Mouse (Mus musculus): Measurements from ENCODE around the gene 4930519P11Rik. TPM values are rescaled to one million over a fixed set of nuclear protein-coding genes. Genes with fewer than 3 reads are reported as not detected.

4930519P11Rik gene
- polyA plus RNA-seq, 1 experiment from 2014 or later, result 0.64 TPM

GRCm38 (mm10) chr2:154601324-154601723 lies 11.9 kb downstream of the 4930519P11Rik start:
- H3K4me3 ChIP-seq, result no peak overlapping the region
- 0 out of 2 replicates have a peak, but pooled peaks cover 13% of the 10 kb centered on the region for H3K4me1 ChIP-seq (replicated peaks)
- H3K9ac ChIP-seq, result no peak overlapping the region
- H3K36me3 ChIP-seq, result no peaks in the 10 kb centered on the region
- H3K27ac ChIP-seq (ENCODE audit: poor library complexity, severe bottlenecking), result no peak overlapping the region
- no peak overlapping the region for H3K4me2 ChIP-seq
- no peaks in the 10 kb centered on the region for H3K9me3 ChIP-seq (replicated peaks)
- 73% methylated on average over 3 of the region's 3 CpGs for WGBS
- ATAC-seq (ENCODE audit: insufficient number of reproducible peaks, low FRiP score), result no peak
- no peaks in the 10 kb centered on the region for H3K27me3 ChIP-seq (replicated peaks)

GRCm38 (mm10) chr2:154600586-154600985 lies 12.7 kb downstream of the 4930519P11Rik start:
- no peaks in the 10 kb centered on the region for H3K27me3 ChIP-seq (replicated peaks)
- no peak for ATAC-seq (ENCODE audit: insufficient number of reproducible peaks, low FRiP score)
- peaks cover 3% of the 10 kb centered on the region; the same call in 1 of the 2 replicates for H3K36me3 ChIP-seq
- 0 out of 2 replicates have a peak, but pooled peaks cover 13% of the 10 kb centered on the region for H3K4me1 ChIP-seq (replicated peaks)
- H3K9me3 ChIP-seq (replicated peaks), result no peaks in the 10 kb centered on the region
- H3K9ac ChIP-seq, result no peak overlapping the region
- WGBS, result 65% methylated on average over 6 of the region's 6 CpGs
- H3K4me3 ChIP-seq, result no peak overlapping the region
- no peak overlapping the region for H3K27ac ChIP-seq (ENCODE audit: poor library complexity, severe bottlenecking)
- H3K4me2 ChIP-seq, result no peak overlapping the region

GRCm38 (mm10) chr2:154597399-154597798 lies 15.8 kb downstream of the 4930519P11Rik start:
- Histone ChIP-seq H3K36me3 (peaks cover 21% of the 10 kb centered on the region), H3K4me1 (replicated peaks) (0 out of 2 replicates have a peak, but pooled peaks cover 4% of the 10 kb centered on the region), H3K4me3 (no peak overlapping the region), H3K27ac (ENCODE audit: poor library complexity, severe bottlenecking) (no peak overlapping the region), H3K27me3 (replicated peaks) (no peaks in the 10 kb centered on the region), H3K4me2 (no peak overlapping the region), H3K9ac (no peak overlapping the region), H3K9me3 (replicated peaks) (peaks cover 6% of the 10 kb centered on the region)
- no peak for ATAC-seq (ENCODE audit: insufficient number of reproducible peaks, low FRiP score)
- 79% methylated on average over 3 of the region's 3 CpGs for WGBS

- Histone ChIP-seq H3K27ac (ENCODE audit: poor library complexity, severe bottlenecking) (no peak overlapping the region), H3K9me3 (replicated peaks) (peaks cover 6% of the 10 kb centered on the region), H3K27me3 (replicated peaks) (no peaks in the 10 kb centered on the region), H3K36me3 (peaks cover 21% of the 10 kb centered on the region), H3K4me2 (no peak overlapping the region), H3K4me1 (replicated peaks) (0 out of 2 replicates have a peak, but pooled peaks cover 3% of the 10 kb centered on the region), H3K9ac (no peak overlapping the region), H3K4me3 (no peak overlapping the region)
- no peak for ATAC-seq (ENCODE audit: insufficient number of reproducible peaks, low FRiP score)
- WGBS, result 80% methylated on average over 5 of the region's 5 CpGs
Observed at GRCm38 (mm10) chr2:154595775-154596174, 17.5 kb downstream of the 4930519P11Rik start.

- ATAC-seq (ENCODE audit: insufficient number of reproducible peaks, low FRiP score), result no peak
- no peak overlapping the region for H3K4me3 ChIP-seq
- H3K4me1 ChIP-seq (replicated peaks), result 0 out of 2 replicates have a peak, but pooled peaks cover 4% of the 10 kb centered on the region
- WGBS, result 68% methylated on average over 3 of the region's 3 CpGs
- no peak overlapping the region for H3K27ac ChIP-seq (ENCODE audit: poor library complexity, severe bottlenecking)
- H3K36me3 ChIP-seq, result peaks cover 21% of the 10 kb centered on the region
- H3K4me2 ChIP-seq, result no peak overlapping the region
- H3K9ac ChIP-seq, result no peak overlapping the region
- H3K9me3 ChIP-seq (replicated peaks), result peaks cover 6% of the 10 kb centered on the region
- no peaks in the 10 kb centered on the region for H3K27me3 ChIP-seq (replicated peaks)
Observed at GRCm38 (mm10) chr2:154593025-154593424, 20.2 kb downstream of the 4930519P11Rik start.

- Histone ChIP-seq H3K27ac (ENCODE audit: poor library complexity, severe bottlenecking) (no peak overlapping the region), H3K9me3 (replicated peaks) (peaks cover 10% of the 10 kb centered on the region), H3K4me2 (no peak overlapping the region), H3K4me1 (replicated peaks) (0 out of 2 replicates have a peak, but pooled peaks cover 4% of the 10 kb centered on the region), H3K36me3 (peaks cover 30% of the 10 kb centered on the region), H3K9ac (no peak overlapping the region), H3K4me3 (no peak overlapping the region), H3K27me3 (replicated peaks) (no peaks in the 10 kb centered on the region)
- 93% methylated on average over 3 of the region's 3 CpGs for WGBS
- ATAC-seq (ENCODE audit: insufficient number of reproducible peaks, low FRiP score), result no peak
Observed at GRCm38 (mm10) chr2:154591239-154591638, 22.0 kb downstream of the 4930519P11Rik start.

- 81% methylated on average over 4 of the region's 4 CpGs for WGBS
- H3K27me3 ChIP-seq (replicated peaks), result no peaks in the 10 kb centered on the region
Observed at GRCm38 (mm10) chr2:154589051-154589450, 24.2 kb downstream of the 4930519P11Rik start.

GRCm38 (mm10) chr2:154586405-154586804 lies 26.8 kb downstream of the 4930519P11Rik start:
- Histone ChIP-seq H3K4me2 (no peak overlapping the region), H3K9ac (no peak overlapping the region), H3K27me3 (replicated peaks) (no peaks in the 10 kb centered on the region), H3K36me3 (peaks cover 9% of the 10 kb centered on the region), H3K27ac (ENCODE audit: poor library complexity, severe bottlenecking) (no peak overlapping the region), H3K9me3 (replicated peaks) (0 out of 2 replicates have a peak, but pooled peaks cover 4% of the 10 kb centered on the region), H3K4me3 (no peak overlapping the region), H3K4me1 (replicated peaks) (peaks cover 21% of the 10 kb centered on the region)
- ATAC-seq (ENCODE audit: insufficient number of reproducible peaks, low FRiP score), result no peak
- WGBS, result 73% methylated on average over 5 of the region's 5 CpGs

More at GRCm38 (mm10) chr2:154589051-154589450, 24.2 kb downstream of the 4930519P11Rik start:
- H3K36me3 ChIP-seq, result peaks cover 19% of the 10 kb centered on the region
- H3K27ac ChIP-seq (ENCODE audit: poor library complexity, severe bottlenecking), result no peak overlapping the region
- H3K4me2 ChIP-seq, result no peak overlapping the region
- no peak overlapping the region for H3K9ac ChIP-seq
- no peak for ATAC-seq (ENCODE audit: insufficient number of reproducible peaks, low FRiP score)
- H3K4me1 ChIP-seq (replicated peaks), result peaks cover 18% of the 10 kb centered on the region
- H3K9me3 ChIP-seq (replicated peaks), result peaks cover 10% of the 10 kb centered on the region
- no peak overlapping the region for H3K4me3 ChIP-seq

- no peak overlapping the region for H3K27ac ChIP-seq (ENCODE audit: poor library complexity, severe bottlenecking)
- H3K36me3 ChIP-seq, result peaks cover 9% of the 10 kb centered on the region
- H3K9ac ChIP-seq, result no peak overlapping the region
- peaks cover 21% of the 10 kb centered on the region for H3K4me1 ChIP-seq (replicated peaks)
- 60% methylated on average over 17 of the region's 17 CpGs for WGBS
- 0 out of 2 replicates have a peak, but pooled peaks cover 4% of the 10 kb centered on the region for H3K9me3 ChIP-seq (replicated peaks)
- H3K4me3 ChIP-seq, result no peak overlapping the region
- H3K4me2 ChIP-seq, result 0 out of 2 replicates have a peak overlapping the region, but pooled peaks have one; percentile 8
- no peaks in the 10 kb centered on the region for H3K27me3 ChIP-seq (replicated peaks)
- ATAC-seq (ENCODE audit: insufficient number of reproducible peaks, low FRiP score), result no peak
Observed at GRCm38 (mm10) chr2:154584931-154585601, 28.2 kb downstream of the 4930519P11Rik start.

GRCm38 (mm10) chr2:154583906-154584872 lies 29.0 kb downstream of the 4930519P11Rik start:
- H3K27ac ChIP-seq (ENCODE audit: poor library complexity, severe bottlenecking), result no peak overlapping the region
- H3K27me3 ChIP-seq (replicated peaks), result no peaks in the 10 kb centered on the region
- 0 out of 2 replicates have a peak overlapping the region, but pooled peaks have one; percentile 8 for H3K4me2 ChIP-seq
- H3K4me3 ChIP-seq, result no peak overlapping the region
- 0 out of 2 replicates have a peak, but pooled peaks cover 4% of the 10 kb centered on the region for H3K9me3 ChIP-seq (replicated peaks)
- peaks cover 9% of the 10 kb centered on the region for H3K36me3 ChIP-seq
- no peak for ATAC-seq (ENCODE audit: insufficient number of reproducible peaks, low FRiP score)
- 44% methylated on average over 15 of the region's 15 CpGs for WGBS
- peaks cover 21% of the 10 kb centered on the region for H3K4me1 ChIP-seq (replicated peaks)
- H3K9ac ChIP-seq, result no peak overlapping the region

GRCm38 (mm10) chr2:154581421-154581820 lies 31.8 kb downstream of the 4930519P11Rik start:
- Histone ChIP-seq H3K4me3 (no peak overlapping the region), H3K27ac (ENCODE audit: poor library complexity, severe bottlenecking) (no peak overlapping the region), H3K9me3 (replicated peaks) (0 out of 2 replicates have a peak, but pooled peaks cover 1% of the 10 kb centered on the region), H3K4me1 (replicated peaks) (peaks cover 20% of the 10 kb centered on the region), H3K9ac (no peak overlapping the region), H3K4me2 (no peak overlapping the region), H3K36me3 (peaks cover 1% of the 10 kb centered on the region; the same call in 1 of the 2 replicates), H3K27me3 (replicated peaks) (no peaks in the 10 kb centered on the region)
- 90% methylated on average over 1 of the region's 1 CpGs for WGBS
- no peak for ATAC-seq (ENCODE audit: insufficient number of reproducible peaks, low FRiP score)
